Mouse (Mus musculus) neural tube, embryonic 11.5 days (tissue): Measurements from ENCODE around the gene Has1. TPM values are rescaled to one million over a fixed set of nuclear protein-coding genes. Genes with fewer than 3 reads are reported as not detected.
"Not testable (repeated sequence)": the region's sequence is repeated elsewhere in the genome, so short reads cannot be mapped to it uniquely, and the experiment has no call there.

Experiments
- ATAC-seq: fragments of 200-750 bp; cut with Nextera tagmentation; 2 replicates; pipeline ENCODE4 v1.8.0; 2017; ENCODE audit warnings: moderate number of reproducible peaks, mild to moderate bottlenecking, moderate TSS enrichment, moderate library complexity; ENCODE audit not compliant: insufficient read depth, low FRiP score, low TSS enrichment
- DNase-seq: peaks from one replicate; pipeline ENCODE4 v3.0.0-alpha.2; 2015; ENCODE audit warnings: low spot score
- H3K27ac ChIP-seq: fragments of 300-500 bp; sonication (generic); 2 replicates; pipeline ENCODE4 v1.5.1; 2014; ENCODE audit warnings: low read depth, mild to moderate bottlenecking, low read length
- H3K27me3 ChIP-seq: fragments of 300-500 bp; sonication (generic); 2 replicates; pipeline ENCODE4 v1.6.1; 2014; ENCODE audit warnings: mild to moderate bottlenecking, low read length, mixed read lengths; ENCODE audit not compliant: control insufficient read depth, insufficient read depth
- H3K36me3 ChIP-seq: fragments of 300-500 bp; sonication (generic); 2 replicates; pipeline ENCODE4 v1.6.1; 2014; ENCODE audit warnings: mild to moderate bottlenecking, low read length, moderate library complexity, mixed read lengths; ENCODE audit not compliant: control insufficient read depth, insufficient read depth
- H3K4me1 ChIP-seq: fragments of 300-500 bp; sonication (generic); 2 replicates; pipeline ENCODE4 v1.6.1; 2014; ENCODE audit warnings: low read length, mixed read lengths; ENCODE audit not compliant: control insufficient read depth, insufficient read depth
- H3K4me2 ChIP-seq: fragments of 300-500 bp; sonication (generic); 2 replicates; pipeline ENCODE4 v1.6.1; 2014; ENCODE audit warnings: low read depth, mild to moderate bottlenecking, moderate library complexity
- H3K4me3 ChIP-seq: fragments of 300-500 bp; sonication (generic); 2 replicates; pipeline ENCODE4 v1.5.1; 2014; ENCODE audit warnings: low read depth, low read length
- H3K9ac ChIP-seq: fragments of 300-500 bp; sonication (generic); 2 replicates; pipeline ENCODE4 v1.6.1; 2014; ENCODE audit warnings: mild to moderate bottlenecking, low read length
- H3K9me3 ChIP-seq: fragments of 300-500 bp; sonication (generic); 2 replicates; pipeline ENCODE4 v1.6.1; 2016; ENCODE audit warnings: low read length; ENCODE audit not compliant: control insufficient read depth
- WGBS: fragments of 180-500 bp; shearing (Covaris S2); extraction: QIAGEN DNeasy Blood & Tissue Kit; methylation state at CpG from one replicate; pipeline ENCODE4 v1.1.7; 2014; 5-methylcytosine and 5-hydroxymethylcytosine counted together
- polyA plus RNA-seq: library from polyadenylated mRNA; unstranded; fragments of >200 nt; fragmentation: Nextera tagmentation; extraction: Ambion mirVana; gene quantifications from 2 replicates; pipeline ENCODE4 v1.2.1, GENCODE M21; 2014

Gene Has1
- polyA plus RNA-seq, 1 experiment from 2014 or later = 0.99 TPM

GRCm38 (mm10) chr17:17849906-17850712 lies 4.9 kb downstream of the Has1 start:
- 17% methylated on average over 55 of the region's 55 CpGs for WGBS
- Histone ChIP-seq H3K27me3 (peaks cover 8% of the 10 kb centered on the region; the same call in 1 of the 2 replicates), H3K4me3 (no peak overlapping the region), H3K9me3 (no peaks in the 10 kb centered on the region), H3K36me3 (no peaks in the 10 kb centered on the region), H3K9ac (no peak overlapping the region), H3K27ac (no peak overlapping the region), H3K4me2 (no peak overlapping the region), H3K4me1 (no peaks in the 10 kb centered on the region)
- DNase-seq = no peak
- peak; percentile 8; the same call in 1 of the 2 replicates for ATAC-seq

DNA sequence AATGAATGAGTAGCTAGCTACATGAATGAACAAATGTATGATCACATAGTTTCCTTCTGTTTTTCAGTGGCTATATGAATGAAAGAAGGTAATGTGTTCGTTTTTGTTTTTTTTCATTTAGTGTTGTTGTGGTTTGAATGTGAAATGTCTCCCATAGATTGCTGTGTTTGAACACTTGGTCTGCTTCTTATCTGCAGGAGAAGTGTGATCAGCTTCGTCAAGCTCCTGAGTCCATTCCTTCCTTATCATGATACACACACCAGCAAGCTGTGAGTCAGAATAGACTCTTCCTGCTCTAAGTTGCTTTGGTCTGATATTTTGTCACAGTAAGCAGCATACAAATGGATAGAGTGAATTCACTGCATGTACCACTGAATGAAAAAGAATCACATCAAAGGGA lies 6.0 kb downstream of the Has1 start:
- no peak for DNase-seq
- Histone ChIP-seq H3K9ac (no peak overlapping the region), H3K4me1 (no peaks in the 10 kb centered on the region), H3K27me3 (peaks cover 8% of the 10 kb centered on the region; the same call in 1 of the 2 replicates), H3K4me2 (no peak overlapping the region), H3K9me3 (no peaks in the 10 kb centered on the region), H3K4me3 (no peak overlapping the region), H3K27ac (no peak overlapping the region), H3K36me3 (no peaks in the 10 kb centered on the region)
- ATAC-seq = no peak
- 76% methylated on average over 2 of the region's 2 CpGs for WGBS

DNA sequence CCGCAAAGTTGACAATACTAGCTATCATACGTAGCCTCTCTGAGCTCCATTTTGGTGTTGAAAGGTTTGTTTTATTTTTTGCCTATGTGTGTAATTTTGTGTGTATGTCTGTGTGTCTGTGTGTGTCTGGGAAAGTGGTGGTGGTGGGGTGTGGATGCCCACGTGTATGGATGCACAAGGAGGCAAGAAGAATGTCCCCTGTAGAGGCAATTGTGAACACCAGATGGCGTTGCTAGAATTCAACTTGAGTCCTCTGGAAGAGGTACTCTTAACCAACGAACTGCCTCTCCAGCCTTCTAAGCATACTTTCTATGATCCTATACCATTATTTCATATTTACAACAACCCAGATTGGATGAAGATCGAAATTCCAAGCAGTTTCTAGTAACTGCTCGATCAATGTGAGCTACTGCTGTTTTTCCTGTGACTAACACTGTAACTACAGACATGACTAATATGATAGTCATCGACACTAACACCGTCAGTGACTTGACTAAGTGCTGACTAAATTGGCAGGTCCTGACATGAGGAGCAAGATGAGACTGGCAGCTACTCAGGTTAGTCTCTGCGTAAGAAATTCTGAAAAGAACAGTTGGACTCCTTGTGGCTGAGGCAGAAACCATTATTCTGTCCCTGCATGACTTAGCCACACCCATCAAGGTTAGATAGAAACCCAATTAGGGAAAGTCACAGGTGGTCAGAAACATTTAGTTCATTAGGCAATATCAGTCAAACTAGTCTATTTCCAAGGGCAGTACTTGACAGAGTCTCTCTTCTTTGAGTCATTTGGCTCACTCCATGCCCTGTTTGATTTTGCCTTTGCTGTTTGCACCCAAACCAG lies 9.6 kb downstream of the Has1 start:
- H3K27me3 ChIP-seq = peaks cover 8% of the 10 kb centered on the region; the same call in 1 of the 2 replicates
- no peaks in the 10 kb centered on the region for H3K9me3 ChIP-seq
- ATAC-seq = no peak
- no peak overlapping the region for H3K27ac ChIP-seq
- no peak overlapping the region for H3K4me3 ChIP-seq
- H3K4me2 ChIP-seq = no peak overlapping the region
- no peaks in the 10 kb centered on the region; the same call in none of the 2 replicates for H3K36me3 ChIP-seq
- H3K9ac ChIP-seq = no peak overlapping the region
- no peaks in the 10 kb centered on the region for H3K4me1 ChIP-seq
- DNase-seq = no peak
- 73% methylated on average over 10 of the region's 10 CpGs for WGBS

DNA sequence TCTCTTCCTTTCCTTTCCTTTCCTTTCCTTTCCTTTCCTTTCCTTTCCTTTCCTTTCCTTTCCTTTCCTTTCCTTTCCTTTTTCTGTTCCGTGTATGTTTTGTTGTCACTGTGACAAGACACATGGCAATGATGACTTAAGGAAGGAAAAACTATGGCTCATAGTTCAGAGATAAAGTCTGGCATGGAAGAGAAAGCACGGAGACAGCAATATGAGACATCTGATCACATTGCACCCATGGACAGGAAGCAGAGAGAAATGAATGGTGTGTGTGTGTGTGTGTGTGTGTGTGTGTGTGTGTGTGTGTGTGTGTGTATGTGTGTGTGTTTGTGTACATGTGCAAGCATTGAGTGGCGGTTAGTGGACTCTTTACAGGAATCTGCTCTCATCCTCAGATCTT lies 10.4 kb downstream of the Has1 start:
- not testable (repeated sequence) for H3K4me1 ChIP-seq, H3K27ac ChIP-seq, H3K4me2 ChIP-seq, ATAC-seq, H3K4me3 ChIP-seq, H3K36me3 ChIP-seq, H3K9me3 ChIP-seq, H3K27me3 ChIP-seq, DNase-seq, H3K9ac ChIP-seq
- 91% methylated on average over 3 of the region's 3 CpGs for WGBS

DNA sequence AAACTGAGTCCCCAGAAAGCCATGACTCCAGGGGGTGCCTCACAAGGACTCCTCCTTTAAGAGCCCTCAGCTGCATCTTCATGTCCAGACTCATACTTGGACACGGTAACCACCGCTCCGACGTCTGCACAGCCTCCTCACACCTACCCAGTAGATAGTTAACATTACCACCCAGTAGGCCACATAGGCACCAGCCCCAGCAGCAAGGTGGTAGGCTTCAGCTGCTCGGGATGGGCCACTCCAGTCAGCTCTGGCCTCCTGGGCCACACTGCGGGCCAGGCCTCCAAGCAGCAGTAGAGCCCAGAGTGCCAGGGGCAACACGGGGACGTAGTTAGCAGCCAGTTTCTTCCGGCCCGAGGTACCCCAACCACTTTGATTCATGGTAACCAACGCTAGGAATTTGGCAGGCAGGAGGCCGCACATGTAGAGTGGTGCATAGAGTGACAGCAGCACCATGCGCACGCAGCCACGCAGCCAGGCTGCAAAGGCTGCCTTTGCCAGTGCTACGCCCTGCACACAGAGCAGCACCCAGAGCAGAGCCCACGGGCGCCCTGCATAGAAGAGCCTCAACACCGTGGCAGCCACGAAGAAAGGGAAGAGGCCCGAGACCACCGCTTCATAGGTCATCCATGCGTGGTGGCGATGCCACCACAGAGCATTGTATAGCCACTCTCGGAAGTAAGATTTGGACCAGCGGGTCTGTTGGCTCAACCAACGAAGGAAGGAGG lies 11.3 kb downstream of the Has1 start:
- 77% methylated on average over 27 of the region's 27 CpGs for WGBS
- no peaks in the 10 kb centered on the region for H3K27me3 ChIP-seq
- H3K9me3 ChIP-seq = no peaks in the 10 kb centered on the region
- no peak overlapping the region for H3K9ac ChIP-seq
- H3K36me3 ChIP-seq = peaks cover 5% of the 10 kb centered on the region
- H3K4me1 ChIP-seq = peaks cover 1% of the 10 kb centered on the region; the same call in 1 of the 2 replicates
- H3K4me2 ChIP-seq = no peak overlapping the region
- ATAC-seq = peak; percentile 49; the same call in 1 of the 2 replicates
- no peak overlapping the region for H3K27ac ChIP-seq
- no peak overlapping the region for H3K4me3 ChIP-seq
- DNase-seq = no peak

DNA sequence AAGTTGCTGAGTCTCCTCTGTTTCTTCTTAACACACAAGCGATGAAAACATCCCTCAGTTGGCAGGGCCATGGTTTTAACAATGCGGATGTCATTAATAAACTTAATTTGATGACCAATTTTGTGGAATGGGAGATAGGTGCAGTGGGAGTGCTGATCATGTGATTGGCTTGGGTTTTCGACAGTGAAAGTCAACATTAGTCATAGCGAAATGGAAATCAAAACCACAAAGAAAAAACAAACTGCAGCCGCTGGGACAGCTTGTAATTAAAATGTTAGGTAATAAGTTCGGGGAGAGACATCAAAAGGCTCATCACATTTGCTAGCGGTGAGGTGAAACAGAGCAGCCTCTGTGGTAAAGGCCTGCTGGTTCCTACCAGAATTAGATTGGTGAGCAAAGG lies 14.2 kb downstream of the Has1 start:
- Histone ChIP-seq H3K9ac (no peak overlapping the region), H3K4me2 (no peak overlapping the region), H3K27me3 (no peaks in the 10 kb centered on the region), H3K9me3 (no peaks in the 10 kb centered on the region), H3K27ac (no peak overlapping the region), H3K4me3 (no peak overlapping the region), H3K4me1 (peaks cover 10% of the 10 kb centered on the region), H3K36me3 (peaks cover 10% of the 10 kb centered on the region)
- ATAC-seq (no peak), DNase-seq (no peak)
- 96% methylated on average over 7 of the region's 7 CpGs for WGBS

DNA sequence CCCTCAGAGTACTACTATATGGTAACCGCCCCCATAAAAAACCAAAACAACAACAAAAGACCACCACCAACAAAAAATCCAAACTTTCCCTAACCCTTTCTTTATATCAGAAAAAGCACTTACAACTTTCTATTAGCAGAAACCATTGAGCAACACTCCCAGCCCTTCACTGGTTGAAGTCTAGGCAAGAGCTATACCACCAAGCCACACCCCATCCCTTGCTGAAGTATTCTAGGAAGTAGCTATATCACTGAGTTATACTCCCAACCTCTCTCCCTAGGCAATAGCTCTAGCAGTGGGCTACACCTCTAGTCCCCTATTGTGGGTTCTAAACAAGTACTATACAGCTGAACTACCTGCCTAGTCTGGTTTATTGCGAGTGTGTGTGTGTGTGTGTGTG lies 15.7 kb downstream of the Has1 start:
- no peak for ATAC-seq

DNA sequence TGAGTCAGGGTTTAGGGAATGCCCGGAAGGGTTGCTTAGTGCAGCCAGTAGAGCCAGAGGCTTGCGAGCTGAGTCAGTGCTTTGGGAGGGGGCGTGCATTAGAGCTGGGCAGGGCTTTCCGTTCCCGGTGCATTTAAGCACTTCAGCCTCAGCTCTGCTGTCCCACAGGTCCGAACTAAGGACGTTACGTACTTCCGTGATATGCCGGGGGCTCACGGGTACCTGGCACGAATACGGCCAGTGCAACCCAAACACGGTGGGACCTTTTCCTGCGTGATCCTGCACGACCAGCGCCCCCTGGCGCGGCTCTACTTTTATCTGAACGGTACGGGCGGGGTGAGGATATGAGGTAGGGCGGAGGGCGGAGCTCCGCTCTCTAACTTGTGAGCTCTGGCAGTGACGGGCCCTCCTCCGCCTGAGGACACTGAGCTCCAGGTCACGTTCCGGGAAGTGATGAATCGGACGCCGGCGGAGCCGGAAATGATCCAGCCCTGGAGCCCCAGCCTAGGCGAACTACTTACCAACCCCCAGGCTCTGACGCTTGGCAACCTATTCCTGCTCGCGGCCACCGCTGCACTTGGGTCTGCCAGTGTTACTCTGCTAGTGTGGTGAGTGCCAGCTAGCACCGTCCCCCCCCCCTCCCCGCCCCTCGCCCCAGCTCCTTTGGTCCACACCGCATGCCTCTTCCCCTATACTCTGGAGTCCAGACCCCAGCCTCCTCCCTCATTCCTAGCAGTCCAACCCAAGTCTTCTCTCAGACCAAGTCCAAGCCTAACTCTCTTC lies 16.9 kb downstream of the Has1 start:
- Histone ChIP-seq H3K9ac (peak overlapping the region; percentile 42), H3K36me3 (peaks cover 10% of the 10 kb centered on the region), H3K4me3 (peak overlapping the region; percentile 30), H3K4me1 (peaks cover 14% of the 10 kb centered on the region), H3K4me2 (peak overlapping the region; percentile 48), H3K9me3 (no peaks in the 10 kb centered on the region), H3K27me3 (no peaks in the 10 kb centered on the region), H3K27ac (peak overlapping the region; percentile 64; the same call in 1 of the 2 replicates)
- DNase-seq = peak; percentile 91
- 1% methylated on average over 43 of the region's 43 CpGs for WGBS
- peak; percentile 92 for ATAC-seq

More for the DNA sequence above, 15.7 kb downstream of the Has1 start:
- Histone ChIP-seq H3K27ac (no peak overlapping the region), H3K9me3 (no peaks in the 10 kb centered on the region), H3K27me3 (no peaks in the 10 kb centered on the region), H3K4me3 (no peak overlapping the region), H3K4me1 (peaks cover 14% of the 10 kb centered on the region), H3K4me2 (no peak overlapping the region), H3K36me3 (peaks cover 10% of the 10 kb centered on the region), H3K9ac (no peak overlapping the region)
- DNase-seq = no peak
- WGBS = 95% methylated on average over 2 of the region's 2 CpGs
